Mouse (Mus musculus): ENCODE results near the gene Plcd3. TPM values are rescaled to one million over a fixed set of nuclear protein-coding genes. Genes with fewer than 3 reads are reported as not detected.

Plcd3 gene
- polyA plus RNA-seq, 1 experiment = 11.8 TPM

GRCm38 (mm10) chr11:103132576-103133455 is 31.4 kb upstream of the Plcd3 start:
- H3K4me1 ChIP-seq (ENCODE audit: control insufficient read depth, insufficient read depth, low read length) = peaks cover 20% of the 10 kb centered on the region
- peak overlapping the region; percentile 95 for H3K27ac ChIP-seq (ENCODE audit: insufficient read depth, low read length)
- H3K4me3 ChIP-seq (replicated peaks; ENCODE audit: insufficient read depth, low read depth, low read length) = peak overlapping the region; percentile 70
- TF ChIP-seq POLR2A (IDR thresholded peaks at IDR 0.05; ENCODE audit: borderline replicate concordance, insufficient read depth, low read length) = peak; percentile 92
- no peak for TF ChIP-seq CTCF (IDR thresholded peaks at IDR 0.05; ENCODE audit: borderline replicate concordance, insufficient read depth, low read depth, low read length)
- H3K27me3 ChIP-seq (ENCODE audit: control insufficient read depth, insufficient read depth, low read length) = no peaks in the 10 kb centered on the region
- WGBS = under 1% methylated on average over 58 of the region's 58 CpGs
- DNase-seq = peak; percentile 100

- TF ChIP-seq CTCF (IDR thresholded peaks at IDR 0.05; ENCODE audit: borderline replicate concordance, insufficient read depth, low read depth, low read length) (no peak), POLR2A (IDR thresholded peaks at IDR 0.05; ENCODE audit: borderline replicate concordance, insufficient read depth, low read length) (no peak)
- Histone ChIP-seq H3K4me3 (replicated peaks; ENCODE audit: insufficient read depth, low read depth, low read length) (peak within 1 kb of the TSS; percentile 70), H3K27me3 (ENCODE audit: control insufficient read depth, insufficient read depth, low read length) (no peaks in the 10 kb centered on the region), H3K27ac (ENCODE audit: insufficient read depth, low read length) (peak within 1 kb of the TSS; percentile 95), H3K4me1 (ENCODE audit: control insufficient read depth, insufficient read depth, low read length) (peaks cover 20% of the 10 kb centered on the region)
- under 1% methylated on average over 39 of the region's 39 CpGs for WGBS
- DNase-seq = peak; percentile 74 to 85
Measured at GRCm38 (mm10) chr11:103131701-103132575, 30.5 kb upstream of the Plcd3 start, which contains the start of gene Hexim2. Gene Hexim2 (plus strand): TSS chr11:103132429.

- WGBS = 47% methylated on average over 5 of the region's 5 CpGs
- no peak overlapping the region for H3K27ac ChIP-seq (ENCODE audit: insufficient read depth, low read length)
- no peak for DNase-seq
Measured at GRCm38 (mm10) chr11:103120315-103120714, 18.9 kb upstream of the Plcd3 start.

GRCm38 (mm10) chr11:103119609-103120008 is 18.2 kb upstream of the Plcd3 start:
- Histone ChIP-seq H3K4me3 (replicated peaks; ENCODE audit: insufficient read depth, low read depth, low read length) (no peak overlapping the region), H3K27ac (ENCODE audit: insufficient read depth, low read length) (no peak overlapping the region), H3K27me3 (ENCODE audit: control insufficient read depth, insufficient read depth, low read length) (no peaks in the 10 kb centered on the region), H3K4me1 (ENCODE audit: control insufficient read depth, insufficient read depth, low read length) (no peaks in the 10 kb centered on the region)
- 29% methylated on average over 5 of the region's 5 CpGs for WGBS
- DNase-seq = no peak
- TF ChIP-seq POLR2A (IDR thresholded peaks at IDR 0.05; ENCODE audit: borderline replicate concordance, insufficient read depth, low read length) (no peak), CTCF (IDR thresholded peaks at IDR 0.05; ENCODE audit: borderline replicate concordance, insufficient read depth, low read depth, low read length) (no peak)

More at GRCm38 (mm10) chr11:103120315-103120714, 18.9 kb upstream of the Plcd3 start:
- Histone ChIP-seq H3K4me1 (ENCODE audit: control insufficient read depth, insufficient read depth, low read length) (no peaks in the 10 kb centered on the region), H3K4me3 (replicated peaks; ENCODE audit: insufficient read depth, low read depth, low read length) (no peak overlapping the region), H3K27me3 (ENCODE audit: control insufficient read depth, insufficient read depth, low read length) (no peaks in the 10 kb centered on the region)
- TF ChIP-seq POLR2A (IDR thresholded peaks at IDR 0.05; ENCODE audit: borderline replicate concordance, insufficient read depth, low read length) (no peak), CTCF (IDR thresholded peaks at IDR 0.05; ENCODE audit: borderline replicate concordance, insufficient read depth, low read depth, low read length) (no peak)

GRCm38 (mm10) chr11:103118866-103119265 is 17.4 kb upstream of the Plcd3 start:
- H3K4me1 ChIP-seq (ENCODE audit: control insufficient read depth, insufficient read depth, low read length) = no peaks in the 10 kb centered on the region
- H3K27me3 ChIP-seq (ENCODE audit: control insufficient read depth, insufficient read depth, low read length) = no peaks in the 10 kb centered on the region
- DNase-seq = no peak
- H3K4me3 ChIP-seq (replicated peaks; ENCODE audit: insufficient read depth, low read depth, low read length) = no peak overlapping the region
- no peak overlapping the region for H3K27ac ChIP-seq (ENCODE audit: insufficient read depth, low read length)
- TF ChIP-seq CTCF (IDR thresholded peaks at IDR 0.05; ENCODE audit: borderline replicate concordance, insufficient read depth, low read depth, low read length) (no peak), POLR2A (IDR thresholded peaks at IDR 0.05; ENCODE audit: borderline replicate concordance, insufficient read depth, low read length) (no peak)
- 71% methylated on average over 2 of the region's 2 CpGs for WGBS

- under 1% methylated on average over 38 of the region's 38 CpGs for WGBS
- Histone ChIP-seq H3K4me1 (ENCODE audit: control insufficient read depth, insufficient read depth, low read length) (0 out of 2 replicates have a peak, but pooled peaks cover 2% of the 10 kb centered on the region), H3K27ac (ENCODE audit: insufficient read depth, low read length) (peak overlapping the region; percentile 76), H3K4me3 (replicated peaks; ENCODE audit: insufficient read depth, low read depth, low read length) (peak overlapping the region; percentile 63), H3K27me3 (ENCODE audit: control insufficient read depth, insufficient read depth, low read length) (no peaks in the 10 kb centered on the region)
- peak in 1 of 2 experiments; percentile 49 for DNase-seq
- TF ChIP-seq CTCF (IDR thresholded peaks at IDR 0.05; ENCODE audit: borderline replicate concordance, insufficient read depth, low read depth, low read length) (no peak), POLR2A (IDR thresholded peaks at IDR 0.05; ENCODE audit: borderline replicate concordance, insufficient read depth, low read length) (peak; percentile 35; the same call in 1 of the 2 replicates)
Measured at GRCm38 (mm10) chr11:103117591-103118009, 16.1 kb upstream of the Plcd3 start.

- WGBS = under 1% methylated on average over 35 of the region's 35 CpGs
- no peaks in the 10 kb centered on the region for H3K27me3 ChIP-seq (ENCODE audit: control insufficient read depth, insufficient read depth, low read length)
Measured at GRCm38 (mm10) chr11:103116959-103117590, 15.6 kb upstream of the Plcd3 start.

More at GRCm38 (mm10) chr11:103116959-103117590, 15.6 kb upstream of the Plcd3 start:
- peak overlapping the region; percentile 76 for H3K27ac ChIP-seq (ENCODE audit: insufficient read depth, low read length)
- H3K4me3 ChIP-seq (replicated peaks; ENCODE audit: insufficient read depth, low read depth, low read length) = peak overlapping the region; percentile 63
- TF ChIP-seq POLR2A (IDR thresholded peaks at IDR 0.05; ENCODE audit: borderline replicate concordance, insufficient read depth, low read length) (0 out of 2 replicates have a peak, but pooled peaks have one; percentile 23), CTCF (IDR thresholded peaks at IDR 0.05; ENCODE audit: borderline replicate concordance, insufficient read depth, low read depth, low read length) (peak; percentile 76)
- peak; percentile 84 to 85 for DNase-seq
- 0 out of 2 replicates have a peak, but pooled peaks cover 5% of the 10 kb centered on the region for H3K4me1 ChIP-seq (ENCODE audit: control insufficient read depth, insufficient read depth, low read length)
